Mouse (Mus musculus) heart, adult 2 months (tissue): ENCODE data around the gene Myo1h.

Experiments used
- CTCF ChIP-seq: fragments of 200-600 bp; IDR thresholded peaks from 2 replicates; pipeline ENCODE4 v1.8.1; 2022; ENCODE audit warnings: antibody characterized with exemption, mild to moderate bottlenecking, moderate library complexity
- EP300 ChIP-seq: fragments of 200-500 bp; IDR thresholded peaks from 2 replicates; pipeline ENCODE4 v1.6.1; 2011; ENCODE audit warnings: low read depth, low read length, control low read depth; ENCODE audit not compliant: insufficient read depth

DNA sequence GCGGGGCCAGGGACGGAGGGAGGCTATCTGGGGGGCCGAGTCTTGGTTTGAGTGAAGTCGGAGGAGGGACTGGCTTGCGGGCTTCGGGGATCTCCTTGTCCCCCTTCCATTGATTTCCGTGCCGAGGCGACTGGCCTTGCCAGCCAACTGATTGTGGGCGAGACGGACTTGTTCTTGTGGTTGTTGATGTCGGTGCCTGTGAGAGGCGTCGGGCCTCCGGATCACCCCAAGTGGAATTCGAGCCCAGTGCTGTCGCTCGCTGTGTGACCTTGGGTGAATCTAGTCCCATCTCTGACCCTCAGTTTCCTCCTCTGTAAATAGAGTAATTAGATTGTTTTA lies 92.0 kb downstream of the Myo1h start:
- no peak for TF ChIP-seq CTCF
- TF ChIP-seq EP300 = no peak
